Comparison of ENCODE assay signal across 8 mouse cellular contexts in genomic region chr16:33916473-33917251, GRCm38 (mm10). TPM values are rescaled to one million over a fixed set of nuclear protein-coding genes. Genes with fewer than 3 reads are reported as not detected.
DNase-seq lines count a peak whose midpoint lies in the region; ATAC-seq lines count a peak whose summit lies in the region.

No protein-coding gene starts in this region.

- ATAC-seq in embryonic facial prominence, embryonic 12.5 days (ENCODE audit: insufficient number of reproducible peaks, insufficient read depth, low FRiP score, low TSS enrichment), result no peak
- peak; percentile 77 for ATAC-seq in heart, embryonic 16.5 days (replicated peaks; ENCODE audit: extremely low read depth, insufficient read depth, low FRiP score)
- ATAC-seq in CD4-positive, CD25-positive, alpha-beta regulatory T cell, adult 4 months, result no peak

- peaks cover 49% of the 10 kb centered on the region for H3K36me3 ChIP-seq in embryonic facial prominence, embryonic 12.5 days
- peaks cover 15% of the 10 kb centered on the region for H3K36me3 ChIP-seq in heart, embryonic 16.5 days (ENCODE audit: control insufficient read depth, insufficient read depth)
- H3K36me3 ChIP-seq in midbrain, embryonic 10.5 days, result peaks cover 4% of the 10 kb centered on the region; the same call in 1 of the 2 replicates

- peak overlapping the region; percentile 60; the same call in 1 of the 2 replicates for H3K27ac ChIP-seq in embryonic facial prominence, embryonic 12.5 days
- H3K27ac ChIP-seq in heart, embryonic 16.5 days (ENCODE audit: low read length), result peak overlapping the region; percentile 68
- peak overlapping the region; percentile 19; the same call in 1 of the 2 replicates for H3K27ac ChIP-seq in midbrain, embryonic 10.5 days (replicated peaks)

- H3K9me3 ChIP-seq in embryonic facial prominence, embryonic 12.5 days, result no peaks in the 10 kb centered on the region
- no peaks in the 10 kb centered on the region for H3K9me3 ChIP-seq in heart, embryonic 16.5 days (replicated peaks; ENCODE audit: control insufficient read depth, low read length)
- H3K9me3 ChIP-seq in midbrain, embryonic 10.5 days (replicated peaks), result no peaks in the 10 kb centered on the region

- no peak overlapping the region for H3K4me2 ChIP-seq in embryonic facial prominence, embryonic 12.5 days (replicated peaks)
- peak overlapping the region; percentile 18 for H3K4me2 ChIP-seq in heart, embryonic 16.5 days (ENCODE audit: low read depth, low read length)

- peaks cover 27% of the 10 kb centered on the region for H3K4me1 ChIP-seq in embryonic facial prominence, embryonic 12.5 days
- H3K4me1 ChIP-seq in heart, embryonic 16.5 days (ENCODE audit: control insufficient read depth, insufficient read depth, low read length), result peaks cover 43% of the 10 kb centered on the region
- peaks cover 20% of the 10 kb centered on the region for H3K4me1 ChIP-seq in midbrain, embryonic 10.5 days

- H3K27me3 ChIP-seq in embryonic facial prominence, embryonic 12.5 days, result no peaks in the 10 kb centered on the region
- no peaks in the 10 kb centered on the region for H3K27me3 ChIP-seq in heart, embryonic 16.5 days (ENCODE audit: control insufficient read depth, insufficient read depth, low read length)
- H3K27me3 ChIP-seq in midbrain, embryonic 10.5 days (ENCODE audit: low read depth, poor library complexity, severe bottlenecking), result no peaks in the 10 kb centered on the region

- 81% methylated on average over 12 of the region's 12 CpGs for WGBS in embryonic facial prominence, embryonic 12.5 days
- 21% methylated on average over 12 of the region's 12 CpGs for WGBS in heart, embryonic 16.5 days
- WGBS in midbrain, embryonic 10.5 days, result 82% methylated on average over 12 of the region's 12 CpGs

- no peak overlapping the region for H3K4me3 ChIP-seq in embryonic facial prominence, embryonic 12.5 days
- H3K4me3 ChIP-seq in heart, embryonic 16.5 days (ENCODE audit: low read length), result no peak overlapping the region
- no peak overlapping the region for H3K4me3 ChIP-seq in midbrain, embryonic 10.5 days

- H3K9ac ChIP-seq in embryonic facial prominence, embryonic 12.5 days, result no peak overlapping the region
- H3K9ac ChIP-seq in heart, embryonic 16.5 days (ENCODE audit: low read length), result no peak overlapping the region

- DNase-seq in urinary bladder, postnatal 25 days (ENCODE audit: low spot score), result peak; percentile 28
- no peak for DNase-seq in urinary bladder, postnatal 10 days (ENCODE audit: low spot score)
- DNase-seq in kidney, postnatal 36 days, result peak; percentile 89 to 90
- DNase-seq in midbrain, embryonic 10.5 days (ENCODE audit: low spot score), result no peak
- DNase-seq in layer of hippocampus, postnatal 36 days, result no peak

RNA-seq across cellular contexts. Expression of gene Umps, which starts 50.2 kb away (rescaled TPM):
- polyA plus RNA-seq in embryonic facial prominence, embryonic 12.5 days (2016; fragmentation: Nextera tagmentation; extraction: Ambion mirVana), result 62.6 and 63.6 TPM in 2 replicates
- polyA plus RNA-seq in heart, embryonic 16.5 days (2015; fragmentation: Nextera tagmentation; extraction: Ambion mirVana), result 29.4 and 30.7 TPM in 2 replicates
- 82.5 and 95.8 TPM in 2 replicates for polyA plus RNA-seq in midbrain, embryonic 10.5 days (2016; fragmentation: Nextera tagmentation; extraction: Ambion mirVana)
- polyA plus RNA-seq in CD4-positive, CD25-positive, alpha-beta regulatory T cell, adult 4 months (2017; shearing (Covaris generic)), result 10 to 100 TPM; 29.8 to 35.1 TPM
- total RNA-seq in layer of hippocampus, postnatal 36 days (2021), result 10 to 100 TPM; 17.4 to 19.2 TPM

Comparison
In these comparisons a context has a peak if more than half of its experiments do, and no peak if none do; other contexts are left out.
1. DNase-seq: peak in urinary bladder, postnatal 25 days (single experiment) and kidney, postnatal 36 days (2 of 2); none in urinary bladder, postnatal 10 days (single experiment), midbrain, embryonic 10.5 days (single experiment) and layer of hippocampus, postnatal 36 days (0 of 2).
2. Peak in every context shown above with its lines, with median percentiles within 50 percentile points of each other: H3K27ac ChIP-seq.